Mouse (Mus musculus) urinary bladder, postnatal 4 days (tissue): ENCODE measurements around the gene Ang4.
"Not testable (repeated sequence)": the region's sequence is repeated elsewhere in the genome, so short reads cannot be mapped to it uniquely, and the experiment has no call there.

Experiments
- DNase-seq, 2 experiments: peaks; one replicate each; pipeline ENCODE4 v3.0.0; 2021 to 2022; ENCODE audit warnings: low spot score in 2 of 2

Ang4 gene

GRCm38 (mm10) chr14:51773490-51773889 lies at the start of gene Ang4:
Ang4 (minus strand) TSS chr14:51773590.
- DNase-seq = no peak

- no peak for DNase-seq
Measured at GRCm38 (mm10) chr14:51799746-51800145, 26.4 kb upstream of the Ang4 start, which contains the start of gene AY358078. AY358078 (plus strand) TSS chr14:51800046.

GRCm38 (mm10) chr14:51794106-51794505 lies 20.7 kb upstream of the Ang4 start:
- DNase-seq = no peak

GRCm38 (mm10) chr14:51789196-51789595 lies 15.8 kb upstream of the Ang4 start:
- DNase-seq = no peak

GRCm38 (mm10) chr14:51787061-51787460 lies 13.7 kb upstream of the Ang4 start:
- no peak for DNase-seq

GRCm38 (mm10) chr14:51786335-51786734 lies 12.9 kb upstream of the Ang4 start:
- no peak for DNase-seq

- DNase-seq = no peak
Measured at GRCm38 (mm10) chr14:51778865-51779481, 5.6 kb upstream of the Ang4 start.

- no peak for DNase-seq
Measured at GRCm38 (mm10) chr14:51777791-51778190, 4.4 kb upstream of the Ang4 start.

GRCm38 (mm10) chr14:51771378-51771777 lies 2.0 kb downstream of the Ang4 start:
- not testable (repeated sequence) for DNase-seq

- no peak for DNase-seq
Measured at GRCm38 (mm10) chr14:51755944-51756343, 17.4 kb downstream of the Ang4 start.

- DNase-seq = no peak
Measured at GRCm38 (mm10) chr14:51740347-51741170, 32.8 kb downstream of the Ang4 start.

GRCm38 (mm10) chr14:51739150-51739993 lies 34.0 kb downstream of the Ang4 start:
- no peak for DNase-seq

- no peak for DNase-seq
Measured at GRCm38 (mm10) chr14:51738411-51739149, 34.8 kb downstream of the Ang4 start.

GRCm38 (mm10) chr14:51737967-51738366 lies 35.4 kb downstream of the Ang4 start:
- no peak for DNase-seq

GRCm38 (mm10) chr14:51717083-51717482 lies 56.3 kb downstream of the Ang4 start, which contains the start of gene Gm5800:
Gm5800 (minus strand) TSS chr14:51717183.
- no peak for DNase-seq
